Mouse (Mus musculus) retina, postnatal 7 days (tissue): ENCODE data around the gene Gabarap.
"Not testable (repeated sequence)": the region's sequence is repeated elsewhere in the genome, so short reads cannot be mapped to it uniquely, and the experiment has no call there.

Source experiments
- DNase-seq: peaks from one replicate; pipeline ENCODE4 v3.0.0-alpha.2; 2012; ENCODE audit warnings: low read depth, low spot score

Gabarap gene

DNA sequence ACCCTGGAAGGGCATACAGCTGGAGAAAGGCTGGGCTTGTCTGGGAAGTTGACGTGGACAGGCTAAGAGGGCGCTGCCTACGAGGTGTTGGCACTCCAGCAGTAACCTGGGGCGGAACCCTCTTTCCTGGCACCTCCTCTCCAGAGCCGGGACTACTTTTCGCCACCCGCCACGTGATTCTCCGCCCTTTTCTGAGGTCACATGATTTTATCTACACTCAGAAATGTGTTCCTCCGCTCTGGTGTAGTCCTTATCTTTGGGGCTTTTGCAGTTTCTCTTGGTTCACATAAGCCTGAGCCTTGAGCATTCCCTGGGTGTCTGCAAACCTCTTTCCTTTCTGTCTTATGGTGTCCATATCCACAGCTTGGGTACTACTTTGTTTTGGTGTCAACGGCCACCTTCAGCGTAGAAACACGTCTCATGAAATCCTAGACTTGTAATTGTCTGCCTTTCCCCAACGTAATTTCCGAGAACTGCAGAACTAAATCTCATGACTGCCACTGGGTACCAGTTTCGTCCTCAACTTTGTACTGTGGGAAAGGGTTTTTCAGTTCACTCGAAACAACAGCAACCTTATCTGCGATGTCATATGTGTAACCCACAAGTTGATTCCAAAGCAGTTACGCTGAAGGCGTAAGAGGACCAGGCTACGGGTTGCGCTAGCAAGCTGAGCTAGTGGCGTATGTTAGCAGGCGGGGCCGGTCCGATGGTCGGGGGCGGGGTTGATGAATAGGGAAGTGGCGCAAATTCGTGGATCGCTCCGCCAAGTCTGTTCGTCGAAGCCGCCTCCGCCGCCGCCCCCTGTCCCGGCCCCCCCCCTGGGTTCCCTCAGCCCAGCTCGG lies at the start of gene Gabarap:
Gabarap (plus strand) TSS at position 294 of the 842 bp plus-strand sequence.
- DNase-seq = peak; percentile 86

DNA sequence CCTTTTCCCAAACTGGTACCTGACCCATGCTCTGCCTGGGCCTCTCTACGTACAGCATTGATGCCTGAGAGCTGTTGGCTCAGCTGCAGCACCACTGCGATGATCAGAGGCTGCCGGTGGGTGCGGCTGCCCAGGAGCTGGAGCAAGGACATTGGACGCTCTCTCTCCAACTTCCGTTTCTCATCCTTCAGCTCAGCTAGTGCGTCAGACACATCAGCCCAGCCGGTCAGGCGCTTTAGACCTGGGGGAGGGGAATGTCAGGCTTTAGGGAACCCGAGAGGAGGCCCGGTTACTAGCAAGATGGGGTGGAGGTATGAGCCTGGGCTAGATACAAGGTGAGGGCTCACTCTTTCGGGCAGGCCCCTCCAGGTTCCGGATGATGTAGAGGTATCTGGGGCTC lies 45.7 kb upstream of the Gabarap start:
- DNase-seq = no peak

DNA sequence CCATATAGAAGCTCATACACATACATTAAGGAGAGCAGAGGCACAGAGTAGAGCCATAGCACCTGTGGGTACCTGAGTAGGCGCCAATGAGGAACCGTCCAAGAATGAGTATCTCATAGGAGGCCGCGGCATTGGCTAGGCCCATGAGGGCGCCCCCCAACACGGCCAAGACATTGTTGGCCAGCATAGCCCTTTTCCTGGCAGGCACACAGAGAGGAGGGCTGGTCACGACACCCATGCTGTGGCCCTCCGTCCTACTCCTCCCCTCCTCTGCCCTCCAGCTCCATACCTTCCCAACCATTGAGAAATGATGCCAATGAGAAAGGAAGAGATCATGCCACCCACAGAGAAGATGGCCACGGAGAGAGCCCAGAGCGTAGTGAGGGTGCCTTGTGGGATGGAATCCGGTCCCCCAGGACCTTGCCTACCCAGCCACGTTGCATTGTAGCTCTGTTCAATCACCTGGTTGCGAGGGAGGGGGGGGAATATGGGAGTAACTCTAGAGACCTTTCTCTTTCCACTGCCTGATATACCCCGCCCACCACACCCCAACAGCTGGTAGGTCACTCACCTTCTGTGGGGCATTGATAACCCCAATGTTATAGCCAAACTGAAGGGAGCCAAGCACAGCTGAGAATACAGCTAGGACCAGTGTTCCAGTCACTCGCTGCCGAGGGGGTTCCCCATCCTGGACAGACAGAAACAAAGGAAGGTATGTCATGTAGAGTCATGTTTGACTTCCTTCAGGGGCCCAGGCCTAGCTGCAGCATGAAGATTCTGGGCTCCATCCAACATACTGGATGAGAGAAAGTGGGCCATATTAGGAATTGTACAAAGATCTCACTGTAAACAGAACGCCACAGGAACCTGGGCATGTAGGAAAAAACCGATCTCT lies 44.7 kb upstream of the Gabarap start:
- no peak for DNase-seq

DNA sequence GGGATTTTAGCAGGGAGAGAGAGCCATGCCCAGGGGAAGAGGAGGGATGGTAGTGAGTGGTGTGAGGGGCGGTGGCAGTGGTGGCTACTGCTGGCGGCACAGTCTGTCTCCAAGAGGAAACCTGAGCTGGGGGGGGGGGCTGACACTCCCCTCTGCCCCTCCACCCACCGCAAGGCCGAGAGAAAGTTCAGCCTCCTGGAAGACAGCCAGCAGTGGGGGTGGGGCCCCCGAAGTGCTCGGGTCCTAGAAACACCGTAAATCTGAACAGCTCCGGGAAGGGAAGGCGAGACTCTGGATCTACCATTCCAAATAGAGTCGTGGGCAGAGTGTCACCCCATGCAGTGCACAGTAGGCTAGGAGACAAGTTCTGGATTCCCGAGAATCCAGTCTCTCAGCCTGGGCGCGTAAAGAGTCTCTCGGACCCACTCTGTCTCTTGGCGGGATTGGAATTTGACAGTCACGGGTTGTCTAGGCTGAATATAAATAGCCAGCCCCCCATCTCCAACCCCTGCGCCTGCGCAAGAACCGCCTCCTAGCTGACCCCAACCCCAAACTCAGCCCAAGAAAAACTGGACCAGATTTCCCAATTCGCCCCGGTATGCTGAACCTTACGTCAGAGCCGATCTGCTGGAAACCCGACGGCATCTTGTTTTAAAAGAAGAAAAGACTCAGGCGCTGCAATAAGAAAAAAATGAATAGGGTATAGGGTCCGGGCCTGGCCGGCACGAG lies 43.4 kb upstream of the Gabarap start:
- DNase-seq = no peak

DNA sequence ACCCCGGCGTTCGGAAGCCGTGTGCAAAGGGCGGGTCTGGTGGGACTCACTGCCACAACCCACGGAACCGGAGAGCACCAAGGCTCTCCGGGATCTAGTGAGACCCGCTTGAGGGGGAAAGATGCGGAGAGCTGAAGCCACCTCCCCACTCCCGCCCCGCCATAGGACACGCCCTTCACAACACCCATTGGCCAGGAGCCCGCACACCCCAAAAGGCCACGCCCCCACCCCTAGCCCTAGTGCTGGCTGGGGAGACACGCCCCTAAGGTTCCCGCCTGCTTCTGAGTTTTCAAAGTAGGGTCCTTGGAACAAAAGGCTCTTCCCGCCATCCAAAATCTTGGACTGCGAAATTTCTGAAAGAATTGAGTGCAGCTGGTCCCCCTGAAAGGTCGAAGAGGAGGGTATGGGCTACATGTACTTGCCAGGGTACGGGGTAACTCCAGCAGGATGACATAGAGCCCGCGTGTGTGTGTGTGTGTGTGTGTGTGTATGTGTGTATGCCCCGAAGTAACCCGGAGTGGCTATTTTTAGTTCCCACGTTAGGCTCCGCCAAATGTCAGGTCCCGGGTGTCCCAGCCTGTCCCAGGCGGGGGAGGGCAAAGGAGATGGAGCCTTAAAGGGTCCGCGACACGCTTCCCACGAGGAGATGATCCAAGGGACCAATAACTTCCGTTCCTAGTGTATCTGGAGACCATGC lies 42.7 kb upstream of the Gabarap start, which contains the start of gene Slc2a4:
Slc2a4 (minus strand) TSS at position 123 of the 697 bp plus-strand sequence.
- peak; percentile 57 for DNase-seq

DNA sequence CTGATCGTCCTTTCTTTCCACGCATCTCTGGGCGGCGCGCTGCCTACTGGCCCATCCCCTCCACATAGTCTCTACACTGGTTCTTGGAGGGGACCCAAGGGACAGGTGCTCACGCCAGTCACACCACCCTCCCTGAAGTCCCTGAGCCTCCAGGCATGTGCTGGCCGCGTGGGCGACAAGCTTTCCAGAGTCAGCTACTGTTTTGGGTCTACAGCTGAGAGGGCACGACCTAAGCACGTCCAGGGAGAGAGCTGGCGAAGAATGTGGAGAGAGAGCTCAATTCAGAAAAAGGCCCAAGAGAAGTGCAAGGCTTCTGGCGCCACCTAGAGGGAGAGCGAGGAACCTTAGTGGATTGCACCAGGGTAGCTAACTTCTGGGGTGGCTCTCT lies 42.2 kb upstream of the Gabarap start:
- DNase-seq = peak; percentile 81

DNA sequence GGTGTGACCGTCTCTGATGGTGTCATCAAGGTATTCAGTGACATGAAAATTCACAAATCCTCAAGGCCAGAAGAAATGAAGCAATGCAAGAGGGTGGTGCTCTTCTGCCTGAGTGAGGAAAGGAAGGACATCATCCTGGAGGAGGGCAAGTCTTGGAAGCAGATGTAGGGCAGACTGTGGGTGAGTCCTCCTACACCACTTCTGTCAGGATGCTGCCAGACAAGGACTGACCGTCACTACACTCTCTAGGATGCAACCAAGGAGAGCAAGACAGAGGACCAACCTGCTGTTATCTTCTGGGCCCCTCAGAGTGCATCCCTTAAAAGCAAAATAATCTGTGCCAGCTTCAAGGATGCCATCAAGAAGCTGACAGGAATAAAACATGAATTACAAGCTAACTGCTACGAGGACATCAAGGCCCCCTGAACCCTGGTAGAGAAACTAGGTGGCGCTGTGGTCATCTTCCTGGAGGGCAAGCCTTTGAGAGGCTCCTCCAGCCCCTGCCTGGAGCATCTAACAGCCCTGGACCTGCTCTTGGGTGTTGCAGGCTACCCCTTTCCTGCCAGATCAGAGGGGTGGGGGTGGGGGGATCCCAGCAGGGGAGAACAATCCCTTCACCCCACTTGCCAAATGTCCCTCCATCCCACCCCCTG lies 40.0 kb upstream of the Gabarap start:
- DNase-seq = no peak

DNA sequence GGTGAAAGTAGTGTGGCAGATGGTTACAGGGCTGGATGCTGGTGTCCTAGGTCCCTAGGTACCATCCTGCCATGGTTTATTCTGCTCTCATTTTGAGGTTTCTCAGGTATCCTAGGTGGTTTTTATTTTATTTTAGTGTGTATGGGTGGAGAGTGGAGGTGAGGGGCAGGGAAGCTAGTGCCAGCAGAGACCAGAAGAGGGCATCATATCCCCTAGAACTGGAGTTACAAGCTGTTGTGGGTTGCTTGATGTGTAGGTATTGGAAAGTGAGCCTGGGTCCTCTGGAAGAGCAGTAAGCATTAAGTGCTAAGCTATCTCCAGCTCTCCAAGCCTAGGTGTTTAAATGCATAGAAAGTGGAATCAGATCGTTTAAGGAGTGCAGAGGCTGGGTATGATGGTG lies 38.7 kb upstream of the Gabarap start:
- no peak for DNase-seq

DNA sequence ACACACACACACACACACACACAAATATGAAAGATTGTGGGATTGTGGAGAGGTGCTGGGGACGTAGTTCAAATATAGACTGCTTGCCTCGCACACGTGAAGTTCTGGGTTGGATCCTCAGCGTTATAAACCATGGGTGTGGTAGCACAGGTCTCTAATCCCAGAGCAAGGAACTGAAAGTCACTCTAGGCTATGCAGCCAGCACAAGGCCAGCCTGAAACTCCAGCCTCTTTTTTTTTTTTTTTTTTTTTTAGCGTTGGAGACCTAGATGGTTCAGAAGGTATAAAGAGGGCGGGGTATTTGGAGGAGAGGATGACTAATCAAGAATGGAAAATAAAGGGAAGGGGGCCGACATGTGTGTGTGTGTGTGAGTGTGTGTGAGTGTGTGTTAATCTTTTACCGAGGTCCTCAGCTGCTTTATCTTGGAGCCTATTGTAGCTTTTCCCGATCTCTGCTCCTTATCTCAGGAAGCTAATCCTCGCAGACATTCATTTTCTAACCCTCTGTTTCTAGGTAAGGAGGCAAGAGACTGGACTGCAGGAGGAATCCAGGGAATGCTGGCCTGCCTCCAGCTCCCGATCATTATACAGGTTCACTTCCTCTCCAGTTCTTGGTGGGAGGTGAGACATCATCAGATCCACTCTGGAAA lies 37.6 kb upstream of the Gabarap start:
- no peak for DNase-seq

DNA sequence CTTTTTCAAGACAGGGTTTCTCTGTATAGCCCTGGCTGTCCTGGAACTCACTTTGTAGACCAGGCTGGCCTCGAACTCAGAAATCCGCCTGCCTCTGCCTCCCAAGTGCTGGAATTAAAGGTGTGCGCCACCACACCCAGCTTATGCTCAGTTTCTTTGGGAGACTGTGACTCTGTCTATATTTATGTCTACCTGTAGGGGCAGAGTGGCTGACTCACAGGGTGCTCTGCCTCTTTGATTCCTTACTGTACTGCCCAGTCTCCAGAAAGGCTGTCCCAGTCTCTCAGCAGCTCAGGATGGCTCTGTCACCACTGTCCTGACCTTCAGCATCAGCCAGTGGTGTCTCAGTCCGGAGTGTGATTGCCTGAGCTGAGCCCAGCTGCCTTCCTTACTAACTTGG lies 35.3 kb upstream of the Gabarap start:
- DNase-seq = not testable (repeated sequence)

DNA sequence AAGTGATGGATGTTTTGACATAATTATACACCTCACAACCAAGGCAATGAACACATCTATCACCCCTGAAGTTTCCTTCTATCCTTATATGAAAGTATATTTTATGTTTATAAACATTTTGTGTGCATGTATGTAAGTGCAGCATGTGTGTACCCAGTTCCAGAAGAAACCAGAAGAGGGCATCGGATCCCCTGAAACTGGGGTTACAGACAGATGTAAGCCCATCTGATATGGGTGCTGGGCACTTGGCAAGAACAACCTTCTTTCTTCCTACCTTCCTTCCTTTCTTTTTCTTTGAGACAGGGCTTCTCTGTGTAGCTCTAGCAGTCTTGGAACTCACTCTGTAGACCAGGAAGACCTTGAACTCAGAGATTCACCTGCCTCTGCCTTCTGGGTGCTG lies 34.7 kb upstream of the Gabarap start:
- no peak for DNase-seq

DNA sequence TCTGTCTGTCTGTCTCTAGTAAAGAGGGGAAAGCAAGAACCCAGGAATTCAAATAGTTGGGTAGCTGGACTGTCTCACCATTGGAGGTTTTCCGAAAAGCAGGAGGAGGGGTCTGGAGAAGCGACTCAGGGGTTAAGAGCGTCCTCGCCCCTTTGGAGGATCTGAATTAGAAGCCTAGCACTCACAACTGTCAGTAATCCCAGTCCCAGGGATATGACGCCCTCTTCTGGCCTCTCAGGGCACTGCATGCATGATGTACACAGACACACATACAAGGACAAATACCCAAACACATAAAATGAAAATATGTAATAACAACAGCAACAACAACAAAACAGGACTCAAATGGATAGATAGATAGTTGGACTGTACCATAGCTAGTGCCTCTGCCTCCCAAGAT lies 30.3 kb upstream of the Gabarap start:
- DNase-seq = no peak

DNA sequence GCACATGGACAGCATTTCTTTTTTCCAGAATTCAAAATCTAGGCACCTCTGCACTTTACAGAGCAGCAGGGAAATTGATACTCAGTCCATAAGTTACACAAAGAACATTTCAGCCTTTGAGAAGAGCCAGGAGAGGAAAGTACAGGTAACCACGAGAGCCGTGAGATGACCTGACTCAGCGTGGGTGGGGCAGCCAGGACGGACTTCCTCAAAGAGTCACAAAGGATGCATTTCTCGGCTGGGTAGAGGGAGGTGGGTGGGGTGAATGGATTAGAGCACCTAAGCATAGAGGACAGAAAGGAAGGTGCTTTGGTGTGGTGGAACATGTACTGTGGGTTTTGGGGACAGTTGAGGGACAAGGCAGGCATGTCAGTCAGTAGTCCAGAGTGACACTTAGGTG lies 29.1 kb upstream of the Gabarap start:
- no peak for DNase-seq

DNA sequence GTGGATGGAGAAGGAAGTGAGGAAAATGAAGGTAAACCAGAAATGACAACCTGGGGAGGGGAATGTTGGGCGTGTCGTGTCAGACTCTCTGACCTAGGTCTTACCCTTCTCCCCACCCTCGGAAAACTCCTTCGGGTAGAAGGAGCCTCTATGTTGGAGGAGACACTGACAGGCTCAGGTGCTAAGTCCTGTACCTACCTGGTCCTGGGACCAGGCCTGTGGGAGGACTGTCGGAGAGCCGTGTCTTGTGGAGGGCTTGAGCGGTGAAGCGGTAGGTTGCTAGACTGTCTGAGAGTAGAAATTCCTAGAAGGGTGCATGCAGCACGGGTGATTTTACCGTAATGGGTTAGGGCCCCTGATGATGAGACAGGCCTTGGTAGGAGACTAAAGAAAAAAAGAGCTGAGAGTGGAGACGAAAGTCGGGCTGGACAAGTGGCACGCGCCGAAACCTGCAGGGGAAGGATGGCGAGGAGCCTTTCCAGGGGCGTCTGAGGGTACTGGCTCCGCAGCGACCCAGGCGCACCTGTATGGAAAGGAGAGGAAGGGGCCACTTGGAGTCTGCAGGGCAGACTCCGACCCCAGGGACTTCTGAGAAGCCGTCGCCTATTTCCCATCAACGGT lies 26.2 kb upstream of the Gabarap start, which contains the start of gene Cldn7:
Cldn7 (plus strand) TSS at position 130 of the 621 bp plus-strand sequence.
- no peak for DNase-seq

DNA sequence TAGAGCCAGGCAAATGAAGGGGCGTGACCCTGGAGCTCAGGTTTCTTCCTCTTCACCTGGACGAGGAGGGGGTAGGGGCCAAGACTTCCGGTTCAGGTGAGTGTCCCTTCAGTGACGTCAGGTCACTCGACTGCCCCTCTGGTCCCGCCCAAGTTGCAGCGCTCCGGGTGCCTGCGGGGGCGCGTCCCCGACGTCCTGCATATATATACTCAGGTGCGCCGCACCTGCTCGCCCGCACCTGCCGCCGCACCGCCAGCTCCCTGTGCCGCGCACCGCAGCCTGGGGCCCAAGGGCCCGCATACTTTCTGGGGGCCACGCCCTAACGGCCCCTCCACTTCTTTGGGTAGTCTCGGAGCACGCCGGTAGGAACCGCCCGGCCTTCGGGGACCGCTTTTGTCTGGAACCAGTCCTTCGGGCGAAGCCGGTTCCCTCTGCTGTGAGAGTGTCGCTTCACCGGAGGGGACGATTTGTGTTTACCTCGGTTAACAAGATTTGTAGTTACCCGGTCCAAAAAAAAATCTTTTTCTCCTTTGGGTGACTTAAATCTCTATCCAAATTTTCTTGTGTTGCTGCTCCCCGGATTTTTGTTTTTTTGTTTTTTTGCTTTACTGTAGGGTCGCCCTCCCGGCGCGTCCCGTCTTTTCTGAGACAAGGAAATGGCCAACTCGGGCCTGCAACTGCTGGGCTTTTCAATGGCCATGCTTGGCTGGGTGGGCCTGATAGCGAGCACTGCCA lies 25.5 kb upstream of the Gabarap start:
- DNase-seq = no peak

DNA sequence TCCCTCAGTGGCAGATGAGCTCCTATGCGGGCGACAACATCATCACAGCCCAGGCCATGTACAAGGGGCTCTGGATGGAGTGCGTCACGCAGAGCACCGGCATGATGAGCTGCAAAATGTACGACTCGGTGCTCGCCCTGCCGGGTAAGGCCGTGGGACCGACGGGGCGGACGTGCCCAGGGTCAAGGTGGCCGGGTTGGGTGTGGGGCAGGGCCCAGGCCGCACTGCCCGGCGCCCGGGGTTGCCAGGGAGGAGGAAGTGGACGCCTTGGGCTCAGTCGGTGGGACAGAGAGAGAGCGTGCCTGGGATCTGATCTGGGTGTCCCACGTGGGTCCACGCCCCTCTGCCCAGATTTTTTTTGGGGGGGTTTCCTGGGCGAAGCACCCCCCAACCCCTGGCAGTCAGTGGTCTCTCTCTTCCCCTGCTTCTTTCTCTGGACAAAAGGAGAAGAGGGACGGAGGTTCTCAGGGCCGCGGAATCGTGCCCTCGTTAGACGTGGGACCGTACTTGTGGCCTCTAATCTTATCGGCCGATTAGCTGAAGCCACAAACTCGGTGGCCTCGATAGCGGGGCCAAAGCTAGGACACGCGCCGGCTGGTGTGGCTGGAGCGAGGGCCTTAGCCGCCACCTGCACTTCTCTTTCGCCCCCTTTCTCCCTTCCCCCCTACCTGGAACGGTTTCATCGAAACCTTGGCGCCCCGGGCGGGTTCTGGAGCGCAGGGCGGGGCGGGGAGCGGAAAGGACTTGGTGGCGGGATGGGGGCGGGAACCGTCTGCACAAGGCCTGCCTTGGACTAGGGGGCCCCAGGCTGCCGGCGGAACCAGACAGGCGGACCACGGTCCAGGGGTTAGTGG lies 24.7 kb upstream of the Gabarap start:
- peak; percentile 36 for DNase-seq

DNA sequence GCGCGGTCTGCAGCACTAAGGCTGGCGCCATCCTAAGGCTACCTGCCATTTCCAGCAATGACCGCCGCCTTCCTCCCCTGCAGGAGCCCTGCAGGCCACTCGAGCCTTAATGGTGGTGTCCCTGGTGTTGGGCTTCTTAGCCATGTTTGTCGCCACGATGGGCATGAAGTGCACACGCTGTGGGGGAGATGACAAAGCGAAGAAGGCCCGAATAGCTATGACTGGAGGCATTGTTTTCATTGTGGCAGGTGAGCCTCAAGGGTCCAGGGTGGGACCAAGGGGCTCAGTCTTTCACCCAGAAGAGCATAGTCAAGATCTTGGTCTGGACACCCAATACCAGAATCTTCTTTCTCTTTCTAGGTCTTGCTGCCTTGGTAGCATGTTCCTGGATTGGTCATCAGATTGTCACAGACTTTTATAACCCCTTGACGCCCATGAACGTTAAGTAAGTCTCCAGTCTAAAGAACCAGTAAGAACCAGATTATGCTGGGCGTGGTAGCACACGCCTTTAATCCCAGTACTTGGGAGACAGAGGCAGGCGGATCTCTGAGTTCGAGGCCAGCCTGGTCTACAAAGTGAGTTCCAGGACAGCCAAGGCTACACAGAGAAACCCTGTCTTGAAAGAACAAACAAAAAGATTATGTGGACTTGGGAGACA lies 24.0 kb upstream of the Gabarap start:
- no peak for DNase-seq

DNA sequence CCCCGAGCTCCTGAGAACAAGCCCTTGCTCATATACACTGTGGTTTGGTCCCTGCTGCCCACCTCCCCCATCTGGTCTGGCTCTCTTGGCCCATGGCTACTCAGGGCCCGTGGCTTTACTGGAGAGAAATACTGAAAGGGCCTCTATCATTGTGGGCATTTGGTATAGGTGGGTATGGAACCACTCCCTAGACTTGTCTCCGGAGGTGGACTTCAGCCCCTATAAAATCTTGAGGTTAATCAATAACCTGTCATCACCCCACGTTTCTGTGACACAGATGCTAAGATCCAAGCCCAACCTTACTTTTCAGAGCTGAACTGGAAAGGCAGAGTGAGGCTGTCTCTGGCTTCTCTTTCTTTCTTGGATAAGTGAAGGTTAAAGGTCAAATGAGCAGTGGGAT lies 22.1 kb upstream of the Gabarap start:
- DNase-seq = no peak
